Mouse (Mus musculus): ENCODE measurements around the gene Ifnar2. TPM values are rescaled to one million over a fixed set of nuclear protein-coding genes. Genes with fewer than 3 reads are reported as not detected.

Ifnar2 gene
- 175 TPM for polyA plus RNA-seq (2014; fragmentation: Illumina TruSeq; extraction: RNeasy Lipid Tissue Mini Kit (QIAGEN cat#74804); ENCODE audit: low read depth, low replicate concordance)

GRCm38 (mm10) chr16:91372577-91373472 is at the start of gene Ifnar2:
Gene Ifnar2, plus strand, starts transcription at chr16:91372783.

GRCm38 (mm10) chr16:91391421-91391820 is 18.8 kb downstream of the Ifnar2 start, which contains the start of gene Gm21970:
Gene Gm21970, plus strand, starts transcription at chr16:91391721.

GRCm38 (mm10) chr16:91405640-91406584 is 33.3 kb downstream of the Ifnar2 start, which contains the start of gene Il10rb:
Gene Il10rb, plus strand, starts transcription at chr16:91406164.

Other genes with a start within 250 kb of the Ifnar2 start
- gene Olig2, start 147.3 kb upstream of the Ifnar2 start, polyA plus RNA-seq (2014; fragmentation: Illumina TruSeq; extraction: RNeasy Lipid Tissue Mini Kit (QIAGEN cat#74804); ENCODE audit: low read depth, low replicate concordance), result not detected
- not detected for gene Olig1, start 103.0 kb upstream of the Ifnar2 start, polyA plus RNA-seq (2014; fragmentation: Illumina TruSeq; extraction: RNeasy Lipid Tissue Mini Kit (QIAGEN cat#74804); ENCODE audit: low read depth, low replicate concordance)
- gene Gm21970, start 18.9 kb downstream of the Ifnar2 start, polyA plus RNA-seq (2014; fragmentation: Illumina TruSeq; extraction: RNeasy Lipid Tissue Mini Kit (QIAGEN cat#74804); ENCODE audit: low read depth, low replicate concordance), result 8.1 TPM
- 275 TPM for gene Il10rb, start 33.4 kb downstream of the Ifnar2 start, polyA plus RNA-seq (2014; fragmentation: Illumina TruSeq; extraction: RNeasy Lipid Tissue Mini Kit (QIAGEN cat#74804); ENCODE audit: low read depth, low replicate concordance)
- 122 TPM for gene Ifnar1, start 112.5 kb downstream of the Ifnar2 start, polyA plus RNA-seq (2014; fragmentation: Illumina TruSeq; extraction: RNeasy Lipid Tissue Mini Kit (QIAGEN cat#74804); ENCODE audit: low read depth, low replicate concordance)
- gene Ifngr2, start 174.3 kb downstream of the Ifnar2 start, polyA plus RNA-seq (2014; fragmentation: Illumina TruSeq; extraction: RNeasy Lipid Tissue Mini Kit (QIAGEN cat#74804); ENCODE audit: low read depth, low replicate concordance), result 17.0 TPM
- gene Tmem50b, start 225.0 kb downstream of the Ifnar2 start, polyA plus RNA-seq (2014; fragmentation: Illumina TruSeq; extraction: RNeasy Lipid Tissue Mini Kit (QIAGEN cat#74804); ENCODE audit: low read depth, low replicate concordance), result 96.2 TPM
- 30.4 TPM for gene Dnajc28, start 246.2 kb downstream of the Ifnar2 start, polyA plus RNA-seq (2014; fragmentation: Illumina TruSeq; extraction: RNeasy Lipid Tissue Mini Kit (QIAGEN cat#74804); ENCODE audit: low read depth, low replicate concordance)

Data from adrenal gland, adult 10 weeks (tissue).